Mouse (Mus musculus): ENCODE results near the gene Slc1a7. TPM values are rescaled to one million over a fixed set of nuclear protein-coding genes. Genes with fewer than 3 reads are reported as not detected.
A peak's percentile ranks its signal among the peaks of the same experiment; 100 is the strongest.

Slc1a7 gene
- polyA plus RNA-seq, 1 experiment from 2014 or later, result not detected

DNA sequence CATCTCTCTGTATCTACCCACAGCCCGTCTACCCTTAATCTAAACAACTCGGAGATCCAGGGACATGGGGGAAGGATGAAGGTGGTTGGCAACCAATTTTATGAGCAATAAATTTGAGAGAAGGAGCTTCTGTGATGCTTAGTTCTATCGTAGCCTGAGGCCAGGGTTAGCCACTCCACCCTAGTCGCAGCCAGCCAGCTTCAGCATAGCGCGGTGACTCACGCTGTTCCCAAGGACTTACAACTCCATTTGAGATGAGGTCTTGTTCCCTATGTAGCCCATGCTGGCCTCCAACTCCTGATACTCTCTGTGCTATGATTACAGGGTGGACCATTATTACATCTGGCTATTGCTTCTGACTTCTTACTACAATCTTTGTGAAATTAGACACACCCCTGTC lies 25.4 kb upstream of the Slc1a7 start:
- Histone ChIP-seq H3K4me1 (ENCODE audit: insufficient read depth) (no peaks in the 10 kb centered on the region), H3K36me3 (replicated peaks; ENCODE audit: insufficient read depth, low read length) (no peaks in the 10 kb centered on the region), H3K4me3 (ENCODE audit: low read depth, low read length) (no peak overlapping the region), H3K27ac (ENCODE audit: low read depth) (no peak overlapping the region), H3K9me3 (ENCODE audit: low read length) (no peaks in the 10 kb centered on the region), H3K4me2 (ENCODE audit: low read depth, low read length) (no peak overlapping the region), H3K9ac (replicated peaks) (no peak overlapping the region), H3K27me3 (ENCODE audit: insufficient read depth, low read length) (no peaks in the 10 kb centered on the region)
- no peak for ATAC-seq
- TF ChIP-seq EP300 (IDR thresholded peaks at IDR 0.05; ENCODE audit: low read depth), result no peak
- TF ChIP-seq CTCF (IDR thresholded peaks at IDR 0.05; ENCODE audit: low read depth), result no peak
- no peak for DNase-seq
- WGBS (ENCODE audit: insufficient replicate concordance), result 85% methylated on average over 7 of the region's 7 CpGs

DNA sequence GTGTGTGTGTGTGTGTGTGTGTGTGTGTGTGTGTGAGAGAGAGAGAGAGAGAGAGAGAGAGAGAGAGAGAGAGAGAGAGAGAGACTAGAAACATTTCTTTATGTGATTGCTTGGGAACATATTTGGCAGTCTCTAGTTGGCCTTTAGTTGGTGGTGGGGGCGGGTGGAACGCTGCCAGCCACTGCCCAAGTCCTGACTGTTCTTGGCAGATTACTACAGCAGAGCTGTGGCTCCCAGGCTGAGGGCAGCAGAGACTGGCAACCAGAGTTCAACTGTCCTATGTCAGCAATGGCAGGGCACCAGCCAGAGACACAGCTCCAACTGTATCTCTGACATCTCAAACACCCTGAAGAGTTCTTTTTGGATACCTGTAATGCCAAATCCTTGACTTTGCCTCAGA lies 24.0 kb upstream of the Slc1a7 start:
- Histone ChIP-seq H3K4me2 (ENCODE audit: low read depth, low read length) (no peak overlapping the region), H3K36me3 (replicated peaks; ENCODE audit: insufficient read depth, low read length) (no peaks in the 10 kb centered on the region), H3K27me3 (ENCODE audit: insufficient read depth, low read length) (no peaks in the 10 kb centered on the region), H3K4me3 (ENCODE audit: low read depth, low read length) (no peak overlapping the region), H3K4me1 (ENCODE audit: insufficient read depth) (no peaks in the 10 kb centered on the region), H3K9ac (replicated peaks) (no peak overlapping the region), H3K9me3 (ENCODE audit: low read length) (no peaks in the 10 kb centered on the region), H3K27ac (ENCODE audit: low read depth) (no peak overlapping the region)
- TF ChIP-seq EP300 (IDR thresholded peaks at IDR 0.05; ENCODE audit: low read depth) (no peak), CTCF (IDR thresholded peaks at IDR 0.05; ENCODE audit: low read depth) (no peak)
- DNase-seq (no peak), ATAC-seq (no peak)
- WGBS (ENCODE audit: insufficient replicate concordance), result 77% methylated on average over 2 of the region's 2 CpGs

DNA sequence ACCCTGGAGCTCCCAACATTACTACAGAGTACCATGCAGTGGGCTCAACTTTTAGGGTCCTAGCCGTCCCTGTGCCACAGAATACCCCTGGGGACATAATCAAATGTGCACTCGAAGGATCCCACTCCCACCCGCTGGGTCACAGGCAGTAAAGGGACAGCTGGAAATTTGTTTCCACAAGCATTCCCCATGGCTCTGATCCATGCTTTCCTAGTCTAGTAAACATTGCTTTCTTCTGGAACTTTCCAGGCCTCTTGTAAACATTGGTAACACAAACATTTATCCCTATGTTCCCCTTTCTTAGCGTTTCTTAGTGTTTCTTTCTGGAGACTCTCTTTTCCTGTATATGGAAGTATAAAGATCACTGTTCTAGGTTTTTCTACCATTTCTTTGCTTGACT lies 18.2 kb upstream of the Slc1a7 start:
- Histone ChIP-seq H3K27ac (ENCODE audit: low read depth) (no peak overlapping the region), H3K4me3 (ENCODE audit: low read depth, low read length) (no peak overlapping the region), H3K9ac (replicated peaks) (no peak overlapping the region), H3K36me3 (replicated peaks; ENCODE audit: insufficient read depth, low read length) (no peaks in the 10 kb centered on the region), H3K4me1 (ENCODE audit: insufficient read depth) (no peaks in the 10 kb centered on the region), H3K4me2 (ENCODE audit: low read depth, low read length) (no peak overlapping the region), H3K27me3 (ENCODE audit: insufficient read depth, low read length) (no peaks in the 10 kb centered on the region), H3K9me3 (ENCODE audit: low read length) (no peaks in the 10 kb centered on the region)
- no peak for ATAC-seq
- TF ChIP-seq EP300 (IDR thresholded peaks at IDR 0.05; ENCODE audit: low read depth), result no peak
- TF ChIP-seq CTCF (IDR thresholded peaks at IDR 0.05; ENCODE audit: low read depth), result no peak
- DNase-seq, result no peak
- WGBS (ENCODE audit: insufficient replicate concordance), result 78% methylated on average over 4 of the region's 4 CpGs

DNA sequence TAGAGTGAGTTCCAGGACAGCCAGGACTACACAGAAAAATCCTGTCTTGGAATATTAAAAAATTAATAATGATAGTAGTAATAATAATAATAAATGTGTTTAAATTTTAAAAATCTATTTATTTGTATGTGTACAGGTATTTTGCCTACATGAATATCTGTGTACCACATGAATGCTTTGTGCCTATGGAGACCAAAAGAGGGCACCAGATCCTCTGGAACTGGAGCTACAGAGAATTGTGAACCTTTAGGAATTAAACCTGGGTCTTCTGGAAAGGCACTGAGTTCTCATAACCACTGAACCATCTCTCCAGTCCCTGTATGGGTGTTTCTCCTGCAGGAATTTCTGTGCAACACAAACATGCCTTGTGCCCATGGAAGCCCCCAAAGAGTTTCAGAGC lies 15.3 kb upstream of the Slc1a7 start:
- ATAC-seq, result no peak
- DNase-seq, result no peak
- Histone ChIP-seq H3K9ac (replicated peaks) (no peak overlapping the region), H3K9me3 (ENCODE audit: low read length) (no peaks in the 10 kb centered on the region), H3K27ac (ENCODE audit: low read depth) (no peak overlapping the region), H3K27me3 (ENCODE audit: insufficient read depth, low read length) (no peaks in the 10 kb centered on the region), H3K4me2 (ENCODE audit: low read depth, low read length) (no peak overlapping the region), H3K36me3 (replicated peaks; ENCODE audit: insufficient read depth, low read length) (no peaks in the 10 kb centered on the region), H3K4me3 (ENCODE audit: low read depth, low read length) (no peak overlapping the region), H3K4me1 (ENCODE audit: insufficient read depth) (no peaks in the 10 kb centered on the region)
- no peak for TF ChIP-seq EP300 (IDR thresholded peaks at IDR 0.05; ENCODE audit: low read depth)
- peak; percentile 28 for TF ChIP-seq CTCF (IDR thresholded peaks at IDR 0.05; ENCODE audit: low read depth)

DNA sequence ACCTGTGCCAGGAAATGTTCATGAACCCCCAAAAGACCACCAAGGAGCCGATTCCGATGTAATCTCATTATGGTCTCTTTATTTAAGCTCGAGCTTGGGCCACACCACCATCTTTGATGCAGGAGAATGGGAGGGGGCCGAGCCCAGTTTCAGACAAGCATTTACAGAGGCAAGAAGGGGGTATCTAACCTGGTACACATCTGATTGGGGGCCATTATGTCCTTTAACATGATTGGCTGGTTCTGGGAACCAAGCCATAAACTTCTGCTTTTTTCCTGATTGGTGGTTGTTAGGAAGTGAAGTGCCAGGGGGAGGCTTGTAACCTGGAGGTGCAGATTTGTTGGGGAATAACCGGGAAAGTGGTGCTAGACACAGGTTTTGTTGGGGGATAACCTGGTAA lies 12.4 kb upstream of the Slc1a7 start:
- Histone ChIP-seq H3K9ac (replicated peaks) (no peak overlapping the region), H3K27me3 (ENCODE audit: insufficient read depth, low read length) (no peaks in the 10 kb centered on the region)
- WGBS (ENCODE audit: insufficient replicate concordance), result 57% methylated on average over 5 of the region's 5 CpGs

DNA sequence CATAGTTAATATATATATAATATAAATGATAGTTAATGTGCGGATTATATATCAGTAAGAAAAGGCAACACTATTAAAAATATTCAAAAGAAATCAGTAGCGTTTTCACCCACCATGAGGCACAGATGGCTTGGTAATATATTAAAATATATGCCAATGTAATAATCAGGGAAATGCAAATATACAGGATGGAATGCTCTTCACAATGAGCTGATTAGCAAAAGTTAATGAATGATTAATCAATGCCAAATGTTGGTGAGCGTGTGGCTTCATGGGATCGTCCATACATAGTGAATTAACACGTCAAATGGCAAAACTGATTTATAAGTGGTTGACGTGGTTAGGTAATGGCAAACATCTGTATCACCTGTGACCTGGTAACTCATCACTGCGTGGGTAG lies 9.6 kb upstream of the Slc1a7 start:
- DNase-seq (no peak), ATAC-seq (no peak)
- Histone ChIP-seq H3K36me3 (replicated peaks; ENCODE audit: insufficient read depth, low read length) (no peaks in the 10 kb centered on the region), H3K9me3 (ENCODE audit: low read length) (no peaks in the 10 kb centered on the region), H3K4me3 (ENCODE audit: low read depth, low read length) (no peak overlapping the region), H3K4me2 (ENCODE audit: low read depth, low read length) (no peak overlapping the region), H3K27ac (ENCODE audit: low read depth) (no peak overlapping the region), H3K4me1 (ENCODE audit: insufficient read depth) (no peaks in the 10 kb centered on the region), H3K9ac (replicated peaks) (no peak overlapping the region), H3K27me3 (ENCODE audit: insufficient read depth, low read length) (no peaks in the 10 kb centered on the region)
- 73% methylated on average over 7 of the region's 7 CpGs for WGBS (ENCODE audit: insufficient replicate concordance)
- no peak for TF ChIP-seq CTCF (IDR thresholded peaks at IDR 0.05; ENCODE audit: low read depth)
- no peak for TF ChIP-seq EP300 (IDR thresholded peaks at IDR 0.05; ENCODE audit: low read depth)

More for the DNA sequence above, 12.4 kb upstream of the Slc1a7 start:
- H3K4me3 ChIP-seq (ENCODE audit: low read depth, low read length), result no peak overlapping the region
- no peak overlapping the region for H3K4me2 ChIP-seq (ENCODE audit: low read depth, low read length)
- DNase-seq (no peak), ATAC-seq (no peak)
- H3K9me3 ChIP-seq (ENCODE audit: low read length), result no peaks in the 10 kb centered on the region
- no peaks in the 10 kb centered on the region for H3K36me3 ChIP-seq (replicated peaks; ENCODE audit: insufficient read depth, low read length)
- H3K27ac ChIP-seq (ENCODE audit: low read depth), result no peak overlapping the region
- TF ChIP-seq CTCF (IDR thresholded peaks at IDR 0.05; ENCODE audit: low read depth), result no peak
- no peak for TF ChIP-seq EP300 (IDR thresholded peaks at IDR 0.05; ENCODE audit: low read depth)
- H3K4me1 ChIP-seq (ENCODE audit: insufficient read depth), result no peaks in the 10 kb centered on the region

DNA sequence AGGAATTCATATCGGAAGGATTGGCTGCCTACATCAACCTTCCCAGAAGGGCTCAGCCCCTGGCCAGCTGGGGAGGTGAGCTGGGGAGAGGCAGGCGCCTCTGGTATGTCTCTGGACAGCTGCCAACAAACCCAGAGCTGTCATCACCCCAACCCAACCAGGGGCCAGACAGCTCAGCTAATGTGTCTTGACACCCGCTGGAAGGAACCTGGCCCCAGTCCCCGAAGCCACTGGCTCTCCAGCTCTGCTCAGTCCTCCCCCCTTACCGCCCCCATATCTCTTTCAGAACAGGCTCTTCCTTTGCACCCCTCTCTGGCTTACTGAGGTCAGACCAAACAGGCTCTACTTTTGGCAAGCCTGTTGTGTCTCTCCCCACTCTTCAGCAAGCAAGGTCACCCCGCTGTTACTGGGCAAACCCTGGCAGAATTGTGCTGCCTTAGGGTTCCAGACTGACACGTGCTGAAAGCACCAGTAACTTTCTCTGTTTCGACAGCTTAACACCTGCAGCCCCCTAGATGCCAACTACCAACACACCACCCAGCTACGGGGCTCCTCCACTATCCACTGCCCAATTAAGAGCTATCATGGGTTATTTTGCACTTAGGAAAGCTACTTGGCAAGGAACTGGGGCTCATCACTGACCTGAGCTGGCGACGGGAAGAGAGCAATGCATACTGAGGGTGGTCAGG lies 5.9 kb upstream of the Slc1a7 start:
- Histone ChIP-seq H3K4me3 (ENCODE audit: low read depth, low read length) (no peak overlapping the region), H3K4me1 (ENCODE audit: insufficient read depth) (no peaks in the 10 kb centered on the region), H3K27ac (ENCODE audit: low read depth) (no peak overlapping the region), H3K36me3 (replicated peaks; ENCODE audit: insufficient read depth, low read length) (no peaks in the 10 kb centered on the region), H3K27me3 (ENCODE audit: insufficient read depth, low read length) (no peaks in the 10 kb centered on the region), H3K9me3 (ENCODE audit: low read length) (no peaks in the 10 kb centered on the region), H3K4me2 (ENCODE audit: low read depth, low read length) (no peak overlapping the region), H3K9ac (replicated peaks) (no peak overlapping the region)
- TF ChIP-seq CTCF (IDR thresholded peaks at IDR 0.05; ENCODE audit: low read depth) (no peak), EP300 (IDR thresholded peaks at IDR 0.05; ENCODE audit: low read depth) (no peak)
- WGBS (ENCODE audit: insufficient replicate concordance), result 56% methylated on average over 11 of the region's 11 CpGs
- no peak for ATAC-seq
- no peak for DNase-seq
